Mouse (Mus musculus) neural tube, embryonic 10.5 days (tissue): Measurements from ENCODE around the gene Efcab12.
A peak's percentile ranks its signal among the peaks of the same experiment; 100 is the strongest.

Experiments used
- DNase-seq: peaks from one replicate; pipeline ENCODE4 v3.0.0-alpha.2; 2017; ENCODE audit warnings: low spot score; ENCODE audit errors: extremely low spot score

Efcab12 gene

GRCm38 (mm10) chr6:115846640-115847411 lies 8.6 kb upstream of the Efcab12 start:
- DNase-seq = peak; percentile 51

- no peak for DNase-seq
These were observed 6.8 kb upstream of the Efcab12 start for GRCm38 (mm10) chr6:115845006-115845405.

GRCm38 (mm10) chr6:115838745-115839144 lies 533 bp upstream of the Efcab12 start:
- no peak for DNase-seq

GRCm38 (mm10) chr6:115833861-115834260 lies 4.4 kb downstream of the Efcab12 start:
- no peak for DNase-seq

- no peak for DNase-seq
These were observed 5.9 kb downstream of the Efcab12 start for GRCm38 (mm10) chr6:115832152-115832850.

GRCm38 (mm10) chr6:115830779-115831601 lies 7.2 kb downstream of the Efcab12 start:
- DNase-seq = no peak

GRCm38 (mm10) chr6:115823850-115824464 lies 14.3 kb downstream of the Efcab12 start:
- peak; percentile 81 for DNase-seq

- DNase-seq = no peak
These were observed 16.8 kb downstream of the Efcab12 start for GRCm38 (mm10) chr6:115821216-115821993.

GRCm38 (mm10) chr6:115818129-115818528 lies 20.1 kb downstream of the Efcab12 start:
- DNase-seq = no peak

GRCm38 (mm10) chr6:115815041-115815440 lies 23.2 kb downstream of the Efcab12 start:
- DNase-seq = no peak

- DNase-seq = no peak
These were observed 24.1 kb downstream of the Efcab12 start for GRCm38 (mm10) chr6:115814104-115814503.

GRCm38 (mm10) chr6:115811606-115812005 lies 26.6 kb downstream of the Efcab12 start:
- DNase-seq = no peak

- DNase-seq = peak; percentile 87
These were observed 29.6 kb downstream of the Efcab12 start, which contains the start of gene Rpl32 for GRCm38 (mm10) chr6:115808488-115809231. Gene Rpl32 (minus strand): TSS chr6:115808747.

GRCm38 (mm10) chr6:115808196-115808487 lies 30.1 kb downstream of the Efcab12 start:
- DNase-seq = no peak

GRCm38 (mm10) chr6:115807464-115808195 lies 30.6 kb downstream of the Efcab12 start:
- peak; percentile 32 for DNase-seq

GRCm38 (mm10) chr6:115804432-115805192 lies 33.6 kb downstream of the Efcab12 start:
- no peak for DNase-seq

- peak; percentile 57 for DNase-seq
These were observed 34.5 kb downstream of the Efcab12 start for GRCm38 (mm10) chr6:115803541-115804382.

GRCm38 (mm10) chr6:115801811-115802210 lies 36.4 kb downstream of the Efcab12 start:
- no peak for DNase-seq
